Mouse (Mus musculus): ENCODE measurements around the gene Myh6. TPM values are rescaled to one million over a fixed set of nuclear protein-coding genes. Genes with fewer than 3 reads are reported as not detected.
A peak's percentile ranks its signal among the peaks of the same experiment; 100 is the strongest.
"Not testable (repeated sequence)": the region's sequence is repeated elsewhere in the genome, so short reads cannot be mapped to it uniquely, and the experiment has no call there.

Gene Myh6
- total RNA-seq, 4 experiments from 2014 or later, result not detected

DNA sequence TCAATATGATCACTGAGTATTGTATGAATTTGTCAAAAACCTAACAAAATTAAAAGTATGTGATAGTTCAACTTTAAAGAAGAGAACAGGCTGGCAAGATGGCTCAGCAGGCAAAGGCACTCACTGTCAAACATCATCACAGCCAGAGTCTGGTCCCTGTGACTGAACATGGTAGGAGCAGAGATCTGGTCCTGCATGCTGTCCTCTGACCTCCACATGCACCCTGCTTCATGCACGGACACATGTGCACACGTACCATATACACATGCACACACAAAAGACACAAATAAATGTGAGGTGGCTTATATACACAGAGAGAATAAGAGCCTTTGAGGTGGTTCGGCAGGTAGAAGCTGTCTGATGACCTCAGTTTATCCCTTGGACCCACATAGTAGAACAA is 11.2 kb downstream of the Myh6 start:
- DNase-seq, result no peak

- DNase-seq, result no peak
Measured at GRCm38 (mm10) chr14:54954474-54954873, 12.3 kb downstream of the Myh6 start.

DNA sequence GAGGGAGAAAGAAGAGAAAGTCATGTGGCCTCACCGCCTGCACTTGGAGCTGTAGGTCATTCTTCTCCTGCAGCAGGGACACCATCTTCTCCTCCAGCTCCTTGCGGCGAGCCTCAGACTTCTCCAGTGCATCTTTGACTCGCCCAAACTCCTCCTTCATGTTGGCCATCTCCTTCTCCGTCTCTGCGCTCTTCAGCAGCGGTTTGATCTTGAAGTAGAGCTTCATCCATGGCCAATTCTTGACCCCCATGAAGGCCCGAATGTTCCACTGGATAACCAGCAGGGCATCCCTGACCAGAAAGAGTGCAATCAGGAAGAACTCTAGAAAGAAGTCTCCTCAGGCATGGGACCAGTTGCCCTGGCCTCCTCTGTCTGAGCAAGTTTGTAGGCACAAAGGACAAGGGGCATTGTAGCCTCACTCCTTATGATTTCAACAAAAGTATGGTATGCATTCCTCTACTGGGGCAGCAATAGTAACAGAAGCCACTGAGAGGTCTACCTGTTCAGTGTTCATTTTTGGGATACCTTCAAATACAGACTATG is 13.0 kb downstream of the Myh6 start:
- no peak for DNase-seq

- DNase-seq, result no peak
Measured at GRCm38 (mm10) chr14:54951587-54951986, 15.1 kb downstream of the Myh6 start.

DNA sequence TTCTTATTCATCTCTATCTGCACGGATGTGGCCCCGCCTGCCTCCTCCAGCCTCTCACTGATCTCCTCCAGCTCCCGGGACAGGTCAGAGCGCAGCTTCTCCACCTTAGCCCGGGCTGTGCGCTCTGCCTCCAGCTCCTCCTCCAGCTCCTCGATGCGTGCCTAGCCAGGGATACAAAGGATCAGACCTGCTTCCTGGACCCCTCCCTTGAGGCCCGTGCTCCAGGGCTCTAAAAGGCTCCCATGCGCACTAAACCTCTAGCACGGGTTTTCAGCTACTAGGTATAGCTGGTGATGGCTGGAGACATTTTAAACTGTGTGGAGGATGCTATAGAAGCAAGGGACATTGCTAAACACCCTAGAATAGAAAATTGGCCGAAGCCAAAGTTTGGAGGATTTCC is 16.2 kb downstream of the Myh6 start:
- DNase-seq, result no peak

GRCm38 (mm10) chr14:54948781-54949180 is 17.9 kb downstream of the Myh6 start:
- no peak for DNase-seq

GRCm38 (mm10) chr14:54947008-54947407 is 19.7 kb downstream of the Myh6 start:
- DNase-seq, result not testable (repeated sequence)

DNA sequence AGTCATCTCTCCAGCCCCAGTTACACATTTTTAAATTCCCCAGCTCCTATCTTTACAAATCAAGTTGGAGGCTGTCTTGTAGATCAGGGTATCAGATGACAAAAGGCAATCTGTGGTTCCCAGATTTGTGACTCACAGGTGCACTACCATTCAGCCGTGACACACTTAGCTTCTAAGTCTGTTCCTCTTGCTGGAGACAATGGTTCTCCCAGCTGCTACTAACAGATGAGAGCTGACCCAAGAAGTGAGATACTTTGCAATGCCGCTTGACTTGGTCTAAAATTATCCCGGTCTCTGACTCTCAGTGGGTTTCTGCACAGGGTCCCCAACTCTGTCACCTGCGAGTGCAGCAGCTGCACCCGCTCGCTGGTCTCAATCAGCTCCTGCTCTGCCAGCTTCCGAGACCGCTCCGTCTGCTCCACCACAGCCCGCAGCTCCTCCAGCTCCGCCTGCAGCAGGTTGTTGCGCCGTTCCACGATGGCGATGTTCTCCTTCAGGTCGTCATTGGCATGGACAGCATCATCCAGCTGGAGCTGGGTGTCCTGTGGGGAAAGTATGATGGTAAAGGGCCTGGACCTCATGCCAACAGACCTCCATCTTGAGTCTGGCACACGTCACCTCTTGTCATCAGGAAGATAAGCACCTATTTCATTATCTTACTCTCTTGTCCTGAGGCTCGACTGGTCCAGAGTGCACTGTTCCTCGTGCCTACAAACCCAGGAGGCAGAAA is 20.6 kb downstream of the Myh6 start:
- no peak for DNase-seq

- DNase-seq, result no peak
Measured at GRCm38 (mm10) chr14:54944939-54945338, 21.8 kb downstream of the Myh6 start.

DNA sequence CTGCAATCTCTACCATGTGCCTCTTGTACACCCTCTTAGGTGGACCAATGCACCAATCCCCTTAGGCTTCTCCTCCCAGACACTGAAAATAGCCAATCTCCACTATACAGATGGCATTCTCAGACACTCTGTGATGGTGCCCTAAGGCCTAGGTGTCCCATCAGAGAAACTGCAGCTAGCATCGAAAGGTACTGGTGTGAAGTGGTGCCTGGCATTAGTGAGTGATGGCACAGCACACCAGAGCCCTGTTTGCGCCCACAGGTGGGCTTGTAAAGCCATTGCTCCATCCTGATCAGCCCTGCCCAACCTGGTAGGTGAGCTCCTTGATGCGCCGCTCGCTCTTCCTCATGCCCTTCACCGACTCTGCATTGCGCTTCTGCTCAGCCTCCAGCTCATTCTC is 22.8 kb downstream of the Myh6 start:
- DNase-seq, result no peak

DNA sequence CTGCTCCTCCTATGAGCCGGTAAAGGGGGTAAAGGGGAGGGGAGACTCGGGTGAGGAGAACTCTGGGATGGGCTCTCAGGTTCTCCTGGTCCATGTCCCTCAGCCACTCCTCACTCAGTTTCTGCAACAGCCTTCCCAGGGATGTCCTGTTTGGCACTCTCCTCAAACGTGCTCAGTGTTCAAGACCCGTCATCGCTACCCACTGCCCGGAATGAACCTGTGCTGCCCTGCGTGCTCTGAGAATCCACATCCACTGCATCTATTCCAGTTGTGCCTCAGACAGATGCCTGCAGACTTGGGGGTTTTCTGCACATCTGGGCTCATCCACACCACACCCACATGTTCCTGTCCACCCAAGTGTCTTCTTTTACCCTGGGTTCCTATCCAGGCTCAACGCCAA is 24.2 kb downstream of the Myh6 start:
- no peak for DNase-seq

- no peak for DNase-seq
Measured at GRCm38 (mm10) chr14:54941024-54941978, 25.4 kb downstream of the Myh6 start.

- DNase-seq, result no peak
Measured at GRCm38 (mm10) chr14:54940176-54940530, 26.6 kb downstream of the Myh6 start.

DNA sequence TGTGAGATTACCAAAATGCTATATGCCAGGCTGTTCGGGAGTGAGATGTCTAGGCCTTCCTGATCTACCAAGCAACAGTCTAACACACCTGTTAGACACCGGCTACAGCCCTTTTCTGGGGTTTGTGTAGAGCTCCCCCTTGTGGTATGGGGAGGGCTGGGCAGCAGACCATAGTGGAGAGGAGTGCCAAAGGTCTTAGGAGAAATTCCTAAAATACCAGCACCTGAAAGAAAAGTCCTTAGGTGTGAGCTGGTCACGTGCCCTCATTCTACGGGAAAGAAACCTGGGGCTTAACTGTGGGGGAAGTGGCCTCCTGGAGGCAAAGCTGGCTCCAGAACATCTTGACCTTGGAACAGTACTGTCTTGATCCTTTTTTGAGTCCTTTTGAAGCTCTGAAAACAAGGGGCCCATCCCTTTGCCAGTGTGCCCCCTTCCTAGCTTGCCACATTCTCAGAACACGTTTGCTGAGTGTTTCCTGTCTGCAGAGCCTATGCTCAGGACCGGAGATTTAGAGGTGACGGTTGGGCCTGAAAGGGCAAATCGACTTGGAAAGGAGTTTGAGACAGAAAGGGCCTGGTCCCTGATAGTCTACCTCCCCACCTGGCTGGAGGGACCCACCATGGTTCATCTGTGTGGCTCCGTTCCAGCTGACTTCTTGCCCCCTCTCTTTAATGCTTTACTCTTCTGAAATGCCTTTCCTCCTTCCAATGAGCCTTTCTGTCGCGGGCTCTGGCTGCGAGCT is 27.1 kb downstream of the Myh6 start:
- peak; percentile 40 for DNase-seq

DNA sequence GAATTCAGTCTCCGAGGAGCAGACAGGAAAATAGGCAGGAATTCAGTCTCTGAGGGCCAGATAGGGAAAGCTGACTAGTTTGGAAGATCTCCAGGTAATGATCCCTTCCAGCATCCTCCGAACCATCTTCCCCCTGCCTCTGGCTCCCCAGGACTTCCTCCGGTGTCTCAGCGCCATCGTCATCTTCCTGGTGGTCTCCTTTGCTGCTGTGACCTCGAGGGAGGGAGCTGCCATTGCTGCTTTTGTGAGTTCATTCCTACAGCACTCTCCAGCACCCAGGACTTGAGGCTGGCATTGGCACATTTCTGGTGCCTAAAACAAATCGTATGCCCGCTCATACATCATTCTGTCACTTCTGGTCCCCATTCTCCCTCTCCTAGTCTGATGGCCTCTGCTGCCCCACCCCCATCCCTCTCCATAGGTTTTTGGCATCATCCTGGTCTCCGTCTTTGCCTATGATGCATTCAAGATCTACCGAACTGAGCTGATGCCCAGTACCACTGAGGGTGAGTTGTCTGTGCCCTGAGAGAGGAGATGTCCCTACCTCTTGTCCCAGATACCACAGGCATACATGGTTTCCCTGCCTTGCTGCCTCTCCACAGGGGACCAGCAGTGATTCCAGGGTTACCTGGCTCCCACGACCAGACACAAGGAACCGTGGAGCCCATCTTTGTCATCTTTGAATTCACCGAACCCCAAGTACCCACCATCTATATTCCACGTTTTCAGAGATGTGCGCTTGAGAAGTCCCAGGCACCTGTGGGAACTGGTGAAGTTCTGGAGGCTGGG is 28.1 kb downstream of the Myh6 start:
- DNase-seq, result no peak

GRCm38 (mm10) chr14:54937361-54938182 is 29.2 kb downstream of the Myh6 start:
- no peak for DNase-seq

DNA sequence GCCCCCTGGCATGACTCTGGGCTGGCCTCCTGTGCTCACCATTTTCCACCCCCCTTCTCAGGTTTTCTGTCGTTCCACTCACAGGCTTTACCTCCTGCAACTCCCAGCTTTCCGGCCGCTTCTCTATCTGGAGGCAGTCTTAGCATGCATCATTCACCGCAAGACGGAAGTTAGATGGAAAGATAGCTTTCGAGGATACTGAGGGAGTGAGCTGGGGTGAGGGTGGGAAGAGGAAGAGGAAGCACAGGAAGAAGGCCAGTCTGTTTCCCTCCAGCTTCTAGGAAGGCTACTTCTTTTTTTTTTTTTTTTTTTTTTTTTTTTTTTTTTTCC is 29.9 kb downstream of the Myh6 start:
- DNase-seq, result no peak

- no peak for DNase-seq
Measured at GRCm38 (mm10) chr14:54935904-54936830, 30.6 kb downstream of the Myh6 start, which contains the start of gene Cmtm5. TSS of gene Cmtm5 (plus strand) at chr14:54936261.

DNA sequence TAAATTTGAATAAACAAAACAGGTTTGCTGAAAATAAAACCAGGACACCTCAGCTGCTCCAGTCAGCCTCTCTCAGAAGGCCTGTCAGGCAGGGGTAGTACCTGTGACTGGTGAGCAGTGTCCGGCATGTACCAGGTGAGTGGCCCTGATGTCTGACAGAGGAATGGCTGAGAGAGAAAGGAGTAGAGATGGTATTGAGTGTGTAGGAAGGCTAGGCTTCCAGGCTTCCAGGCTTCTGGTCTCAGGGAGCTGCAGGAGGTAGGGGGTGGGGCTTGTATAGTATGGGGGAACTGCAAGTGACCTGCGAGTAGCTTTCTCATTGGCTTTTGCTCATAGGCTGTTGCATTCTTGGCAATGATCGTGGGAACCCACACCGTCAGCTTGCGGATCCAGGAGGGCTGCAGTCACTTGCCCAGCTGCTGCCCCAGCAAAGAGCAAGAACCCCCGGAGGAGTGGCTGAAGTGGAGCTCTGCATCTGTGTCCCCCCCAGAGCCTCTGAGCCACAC is 34.0 kb downstream of the Myh6 start, which contains the start of gene Il25:
TSS of gene Il25 (plus strand) at position 51 of the 506 bp plus-strand sequence.
- DNase-seq, result no peak

DNA sequence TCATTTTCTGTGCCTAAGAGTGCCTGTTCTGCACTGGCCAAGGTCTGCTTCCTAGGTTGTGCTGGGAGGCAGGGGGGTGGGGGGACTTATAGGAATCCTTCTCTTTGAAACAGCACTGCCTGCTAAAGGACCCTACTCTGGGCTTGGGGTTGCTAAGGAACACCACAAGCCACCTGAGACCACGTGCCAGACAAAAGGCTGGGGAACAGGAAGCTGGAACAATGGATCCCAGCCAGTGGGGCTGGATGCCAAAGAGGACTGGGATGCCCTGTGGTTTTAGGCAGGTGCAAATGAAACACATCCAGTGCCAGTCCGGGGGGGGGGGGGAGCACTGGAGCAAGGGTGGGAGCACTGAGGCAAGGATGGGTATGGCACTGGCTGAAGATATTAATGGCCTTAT is 36.3 kb downstream of the Myh6 start:
- no peak for DNase-seq
